Mouse (Mus musculus): ENCODE data around the gene Mpdu1.
"Not testable (repeated sequence)": the region's sequence is repeated elsewhere in the genome, so short reads cannot be mapped to it uniquely, and the experiment has no call there.

Gene Mpdu1

DNA sequence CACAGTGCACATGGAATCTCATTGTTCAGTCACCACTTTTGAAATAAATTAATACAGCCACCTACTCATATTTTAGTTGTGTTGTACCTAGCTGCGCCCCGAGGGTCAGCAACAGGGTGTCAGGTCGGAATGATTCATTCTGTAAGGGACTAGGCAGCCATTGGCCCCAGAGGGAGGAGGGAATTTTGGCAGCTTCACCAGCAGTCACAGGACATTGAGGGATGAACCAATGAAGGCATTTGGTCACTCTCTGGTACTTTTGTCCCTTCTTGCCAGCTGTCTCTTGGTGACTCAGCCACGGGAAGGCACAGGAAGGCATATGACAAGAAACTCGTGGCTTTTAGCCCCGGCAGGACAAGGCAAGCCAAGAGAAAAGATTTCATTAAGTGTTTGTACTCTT is 1.4 kb upstream of the Mpdu1 start:
- DNase-seq, result no peak

DNA sequence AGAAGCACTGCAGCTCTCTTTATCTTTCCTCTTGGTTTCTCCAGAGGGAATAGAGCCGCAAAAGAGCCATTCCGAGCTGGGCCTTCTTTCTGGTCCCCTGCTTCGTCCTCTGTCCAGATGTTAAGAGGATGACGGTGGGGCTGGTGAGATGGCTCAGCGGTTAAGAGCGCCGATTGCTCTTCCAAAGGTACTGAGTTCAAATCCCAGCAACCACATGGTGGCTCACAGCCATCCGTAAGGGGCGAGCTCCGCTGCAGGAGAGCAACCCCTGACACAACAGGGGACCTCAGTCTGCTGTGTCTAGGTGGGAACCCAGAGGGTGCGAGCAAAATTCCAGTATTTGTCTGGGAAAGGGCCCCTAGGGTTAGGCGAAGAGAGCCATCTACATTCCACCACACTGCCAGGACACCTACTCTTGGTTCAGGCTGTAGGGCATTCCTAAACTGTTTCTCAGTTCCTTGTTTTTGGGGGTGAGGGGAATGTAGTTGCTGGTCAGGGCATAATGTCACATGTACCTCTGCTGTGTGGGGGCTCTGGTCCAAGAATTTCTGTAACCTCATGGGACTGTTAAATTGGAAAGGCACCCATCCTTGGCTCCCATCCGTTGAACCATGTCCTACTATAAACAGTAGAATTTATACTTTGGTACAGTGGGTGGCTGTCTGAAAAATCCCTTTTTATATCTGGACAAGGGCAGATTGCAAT is 677 bp upstream of the Mpdu1 start:
- no peak for DNase-seq

DNA sequence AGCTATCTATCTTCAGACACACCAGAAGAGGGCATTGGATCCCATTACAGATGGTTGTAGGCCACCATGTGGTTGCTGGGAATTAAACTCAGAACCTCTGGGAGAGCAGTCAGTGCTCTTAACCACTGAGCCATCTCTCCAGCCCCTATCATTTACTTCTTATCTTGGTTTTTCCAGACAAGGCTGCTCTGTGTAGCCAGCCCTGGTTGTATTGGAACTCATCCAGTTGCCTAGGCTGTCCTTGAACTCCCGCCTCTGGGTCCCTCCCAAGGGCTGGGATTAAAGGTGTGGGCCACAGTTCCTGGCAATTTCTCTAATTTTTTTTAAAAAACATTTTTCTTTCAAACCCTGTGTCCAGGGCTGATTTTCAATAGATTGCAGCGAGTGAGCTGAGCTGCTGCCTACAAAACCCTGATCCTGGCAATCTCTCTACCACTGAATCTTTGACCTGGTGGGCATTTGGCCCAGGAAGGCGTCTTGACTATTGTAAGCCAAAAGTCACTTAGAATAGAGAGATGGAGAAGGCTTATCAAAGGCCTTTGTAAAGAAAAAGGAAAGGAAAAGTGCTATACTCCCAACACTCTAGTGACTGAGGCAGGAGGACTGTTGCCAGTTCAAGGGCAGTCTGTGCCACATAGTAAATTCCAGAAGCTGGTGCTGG is 1.1 kb downstream of the Mpdu1 start:
- DNase-seq, result no peak

DNA sequence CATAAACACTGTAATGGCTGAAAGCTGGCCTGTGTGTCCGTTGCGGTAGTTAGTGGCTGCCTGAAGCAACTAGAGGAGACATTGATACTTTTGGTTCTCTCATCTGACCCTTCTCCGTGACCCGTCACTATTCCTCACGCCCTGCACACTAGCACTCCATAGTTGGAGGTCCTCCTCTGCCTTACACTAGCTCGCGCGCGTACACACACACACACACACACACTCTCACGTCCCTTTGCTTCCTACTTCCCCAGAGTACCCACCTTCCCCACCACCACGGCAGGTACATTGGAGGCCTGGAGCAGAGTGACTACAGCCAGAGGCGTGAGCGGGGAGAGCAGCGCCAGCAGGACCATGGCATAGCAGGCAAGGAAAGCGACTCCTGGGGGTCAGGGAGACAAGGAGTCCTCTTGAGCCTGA is 5.0 kb downstream of the Mpdu1 start:
- no peak for DNase-seq

DNA sequence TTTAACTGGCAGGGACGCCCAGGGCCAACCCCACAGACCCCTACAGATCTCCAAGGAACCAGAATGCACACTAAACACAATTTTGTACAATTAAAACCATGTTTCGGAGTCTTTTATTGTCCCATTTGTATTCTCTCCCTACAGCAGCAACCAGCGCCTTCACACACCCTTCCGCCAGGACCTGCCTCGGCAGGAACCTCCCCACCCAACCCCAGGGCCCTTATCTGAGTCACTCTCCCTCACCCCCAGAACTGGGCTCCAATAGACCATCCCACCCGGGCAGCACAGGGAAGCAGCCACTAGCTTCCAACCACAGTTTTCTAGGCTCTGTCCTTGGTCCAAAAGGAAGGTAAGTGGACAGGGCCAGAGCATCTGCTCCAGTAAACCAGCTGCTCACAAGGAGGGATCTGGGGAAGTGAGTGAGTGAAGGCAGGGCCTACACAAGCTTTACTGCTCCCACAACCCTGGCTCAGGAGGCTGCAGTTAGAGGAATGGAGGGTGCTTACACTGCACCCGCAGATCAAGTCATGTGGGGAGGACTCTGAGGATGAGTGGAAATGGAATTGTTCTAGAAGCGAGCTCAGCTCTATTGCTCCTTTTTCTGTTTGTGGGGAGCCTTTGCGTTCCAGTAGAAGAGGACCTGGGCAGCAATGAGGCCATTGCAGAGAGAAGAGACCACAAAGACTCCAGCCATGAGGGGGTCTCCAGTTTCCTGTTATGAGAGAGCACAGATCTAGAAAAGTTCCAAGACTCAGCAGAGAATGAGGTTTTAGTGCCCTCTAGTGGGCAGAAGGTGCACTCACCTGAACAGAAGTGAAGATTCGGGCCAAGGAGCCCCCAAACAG is 5.6 kb downstream of the Mpdu1 start:
- peak; percentile 61 for DNase-seq

DNA sequence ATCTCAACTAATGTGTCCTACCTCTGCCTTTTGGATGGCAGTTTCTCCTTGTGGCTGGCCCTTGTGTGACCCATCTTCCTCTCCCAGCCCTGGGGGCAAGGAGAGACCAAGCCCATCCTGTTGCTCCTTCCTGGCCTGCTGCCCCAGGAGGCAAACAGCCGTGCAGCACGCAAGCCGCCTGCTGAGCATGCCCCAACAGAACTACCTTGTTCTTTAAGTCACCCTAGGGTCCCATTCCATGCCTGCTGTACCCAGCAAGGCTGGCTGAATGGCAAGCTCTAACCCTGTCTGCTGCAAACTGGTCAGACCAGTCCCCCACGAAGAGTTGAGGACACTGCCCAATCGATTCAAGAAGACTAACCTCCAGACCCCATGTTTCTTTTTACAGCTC is 6.4 kb downstream of the Mpdu1 start:
- no peak for DNase-seq

DNA sequence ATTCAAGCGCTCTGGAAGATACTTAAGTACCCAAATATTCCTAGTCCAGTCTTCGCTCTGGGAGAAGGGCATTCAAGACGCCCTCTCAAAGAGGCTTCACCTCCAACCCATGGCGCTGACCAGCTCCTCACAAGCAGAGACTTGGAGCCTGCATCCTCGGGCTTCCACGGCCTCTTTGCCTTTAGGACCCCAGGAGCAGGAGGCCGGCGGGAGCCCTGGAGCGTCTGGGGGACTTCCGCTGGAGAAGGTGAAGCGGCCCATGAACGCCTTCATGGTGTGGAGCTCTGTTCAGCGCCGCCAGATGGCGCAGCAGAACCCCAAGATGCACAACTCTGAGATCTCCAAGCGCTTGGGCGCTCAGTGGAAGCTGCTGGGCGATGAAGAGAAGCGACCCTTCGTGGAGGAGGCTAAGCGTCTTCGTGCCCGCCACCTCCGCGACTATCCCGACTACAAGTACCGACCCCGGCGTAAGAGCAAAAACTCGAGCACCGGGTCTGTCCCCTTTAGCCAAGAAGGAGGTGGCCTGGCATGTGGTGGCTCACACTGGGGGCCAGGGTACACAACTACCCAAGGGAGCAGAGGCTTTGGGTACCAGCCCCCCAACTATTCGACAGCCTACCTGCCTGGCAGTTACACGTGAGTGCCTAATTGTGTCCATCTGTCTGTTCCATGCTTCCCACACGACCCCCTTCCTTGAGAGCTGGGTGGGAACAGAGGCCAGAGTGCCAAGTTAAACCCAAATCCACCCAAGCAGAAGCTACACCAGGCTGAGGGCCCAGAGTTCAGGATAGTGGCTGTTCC is 7.0 kb downstream of the Mpdu1 start, which contains the start of gene Sox15:
Gene Sox15, plus strand, starts transcription at position 51 of the 801 bp plus-strand sequence.
- peak; percentile 69 for DNase-seq

DNA sequence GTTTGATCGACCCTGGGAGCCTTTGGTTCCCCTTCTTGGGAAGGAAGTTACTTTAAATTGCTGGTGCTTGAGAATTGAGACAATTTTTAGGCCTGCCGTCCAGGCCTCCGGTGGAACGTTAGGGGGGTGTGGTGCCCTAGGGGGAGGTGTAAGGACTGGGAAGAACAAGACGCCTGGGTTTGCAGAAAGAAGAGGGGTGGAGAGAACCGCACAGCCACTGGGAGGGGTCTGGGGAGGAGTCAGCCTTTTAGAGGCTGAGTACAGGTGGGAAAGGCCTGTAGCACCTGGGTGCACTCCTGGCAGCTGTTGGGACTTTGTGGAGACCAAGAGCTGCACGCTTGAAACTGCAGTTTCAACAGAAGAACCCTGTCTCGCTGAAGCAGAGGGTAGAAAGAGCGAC is 7.7 kb downstream of the Mpdu1 start:
- no peak for DNase-seq

DNA sequence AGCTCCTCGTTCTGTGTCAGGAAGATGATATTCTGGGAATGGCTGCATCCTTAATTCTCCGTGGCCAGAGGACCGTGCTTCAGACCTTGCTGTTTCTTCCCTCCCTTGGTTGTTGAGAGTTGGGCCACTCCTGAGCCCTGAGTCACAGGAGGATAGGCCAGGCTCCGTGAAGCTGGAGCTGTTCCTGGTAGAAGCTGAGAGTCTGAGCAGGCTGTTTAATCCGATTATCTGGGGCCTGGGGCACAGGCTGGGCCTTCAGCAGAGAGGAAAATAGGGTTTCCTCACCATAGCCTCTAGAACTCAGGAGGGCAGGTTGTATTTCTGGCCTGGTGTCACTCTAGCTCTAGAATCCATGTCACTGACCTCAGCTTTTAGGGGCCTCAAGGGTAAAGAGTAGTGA is 9.0 kb downstream of the Mpdu1 start:
- DNase-seq, result no peak

DNA sequence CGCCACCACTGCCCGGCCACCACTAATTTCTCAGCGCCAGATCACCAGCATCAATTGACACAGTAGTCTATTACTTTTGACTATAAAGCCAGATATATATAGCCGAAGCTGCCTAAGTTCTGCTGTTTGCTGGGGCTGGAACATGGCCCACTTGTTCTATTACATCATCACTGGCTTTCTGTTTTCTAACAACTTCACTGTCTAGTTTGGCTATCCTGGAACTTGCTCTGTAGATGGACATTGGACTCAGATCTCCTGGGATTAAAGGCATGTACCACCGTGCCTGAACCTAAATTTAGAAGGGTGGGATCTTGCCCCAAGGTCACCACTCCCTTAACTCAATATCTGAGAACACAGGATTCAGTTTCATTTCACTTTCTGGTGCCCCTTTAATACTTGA is 16.6 kb downstream of the Mpdu1 start:
- DNase-seq, result no peak

DNA sequence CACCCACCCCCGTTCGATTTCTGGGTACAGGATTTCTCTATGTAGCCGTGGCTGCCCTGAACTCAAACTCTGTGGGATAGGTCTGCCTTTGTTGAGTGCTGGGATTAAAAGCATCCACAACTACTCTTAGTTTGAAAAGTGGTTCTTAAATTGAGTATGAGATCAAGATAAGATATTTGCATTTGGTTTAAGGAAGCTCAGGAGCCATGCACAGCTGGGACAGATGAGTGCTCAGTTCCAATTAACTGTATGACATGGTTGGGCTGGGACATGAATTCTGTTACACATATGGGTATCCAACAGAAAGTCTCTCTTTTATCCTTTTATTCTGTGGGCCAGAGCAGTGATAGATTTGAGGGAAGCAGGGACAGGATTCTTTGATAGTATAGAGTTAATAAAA is 27.0 kb downstream of the Mpdu1 start:
- no peak for DNase-seq

DNA sequence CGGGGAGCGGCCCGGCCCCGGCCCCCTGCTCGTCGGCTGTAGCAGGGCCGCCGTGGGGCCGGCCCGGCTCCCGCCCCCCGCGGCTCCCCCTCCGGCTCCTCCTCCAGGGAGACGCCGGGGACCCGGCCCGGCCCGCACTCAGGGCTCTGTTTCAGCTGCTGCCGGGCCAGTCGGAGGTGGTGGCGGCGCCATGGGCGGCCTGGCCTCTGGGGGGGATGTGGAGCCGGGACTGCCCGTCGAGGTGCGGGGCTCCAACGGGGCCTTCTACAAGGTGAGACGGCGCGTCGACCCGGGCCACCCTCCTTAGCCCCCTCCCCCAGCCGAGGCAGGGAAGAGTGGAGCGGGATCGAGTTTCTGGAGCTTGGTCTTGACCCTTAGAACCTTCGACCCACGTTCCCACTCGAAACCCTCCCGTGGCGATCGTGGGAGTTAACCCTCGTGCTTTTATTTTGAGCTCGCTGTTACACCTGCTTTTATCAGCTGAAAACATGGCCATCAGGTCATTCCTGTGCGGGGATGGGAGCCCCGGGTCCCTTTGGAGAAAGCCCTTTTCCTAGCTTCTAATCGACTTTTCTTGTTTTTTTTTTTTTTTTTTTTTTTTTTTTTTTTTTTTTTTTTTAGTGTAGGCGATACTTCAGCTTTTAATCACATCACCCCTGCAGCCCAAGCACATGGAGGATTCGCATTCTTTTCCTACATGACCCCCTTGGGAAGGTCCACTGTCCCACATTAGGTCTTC is 29.1 kb downstream of the Mpdu1 start:
- peak; percentile 70 for DNase-seq

DNA sequence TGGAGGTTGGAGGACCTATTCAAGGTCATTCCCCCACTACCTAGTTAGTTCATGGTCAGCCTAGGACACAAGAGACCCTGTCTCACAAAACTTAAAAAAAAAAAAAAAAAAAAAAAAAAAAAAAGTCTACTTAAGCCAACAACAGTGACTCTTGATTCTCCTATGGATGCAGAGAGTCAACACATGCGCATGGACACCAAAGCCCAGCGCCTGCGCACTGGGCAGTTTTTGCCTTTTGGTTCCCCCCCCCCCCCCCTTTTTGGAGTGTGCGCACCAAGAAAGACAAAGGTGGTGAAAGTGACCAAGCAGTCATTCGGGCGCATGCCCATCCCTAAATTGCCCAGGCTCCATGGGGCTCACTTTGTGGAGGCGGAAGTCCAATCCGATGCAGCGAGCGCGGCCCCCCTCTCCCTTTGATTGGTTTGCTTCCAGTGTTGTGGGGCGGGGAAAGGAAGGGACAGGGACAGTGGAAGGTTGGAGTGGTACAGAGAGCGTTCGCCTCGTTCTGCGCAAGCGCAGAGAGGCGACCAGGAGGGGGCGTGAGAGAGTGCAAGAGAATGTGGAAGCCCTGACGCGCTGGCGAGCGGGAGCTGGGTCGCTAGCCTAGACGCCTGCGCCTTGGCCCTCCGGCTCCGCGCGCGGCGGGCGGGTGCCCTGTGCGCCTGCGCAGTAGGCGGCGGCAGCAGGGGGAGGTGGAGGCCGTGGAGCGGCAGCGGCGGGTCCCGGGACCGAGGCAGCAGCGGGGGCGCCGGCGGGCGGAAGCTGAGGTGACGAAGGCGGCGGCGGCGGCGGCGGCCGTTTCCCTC is 30.0 kb downstream of the Mpdu1 start, which contains the start of gene Fxr2:
Gene Fxr2, plus strand, starts transcription at position 707 of the 806 bp plus-strand sequence.
- peak; percentile 100 for DNase-seq

DNA sequence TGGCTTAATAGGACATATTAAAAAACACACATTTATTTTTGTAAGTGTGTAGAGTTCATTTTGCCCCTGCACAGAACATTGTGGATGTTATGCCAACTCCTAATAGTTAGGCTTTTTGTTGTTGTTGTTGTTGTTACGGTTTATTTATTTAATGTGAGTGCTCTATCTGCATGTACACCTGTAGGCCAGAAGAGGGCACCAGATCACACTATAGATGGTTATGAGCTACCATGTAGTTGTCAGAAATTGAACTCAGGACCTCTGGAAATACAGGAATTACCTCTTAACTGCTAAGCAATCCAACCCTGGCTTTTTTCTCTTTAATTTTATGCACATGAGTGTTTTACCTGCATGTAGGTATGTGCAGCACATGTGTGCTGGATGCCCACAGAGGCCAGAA is 32.6 kb downstream of the Mpdu1 start:
- DNase-seq, result peak; percentile 14

DNA sequence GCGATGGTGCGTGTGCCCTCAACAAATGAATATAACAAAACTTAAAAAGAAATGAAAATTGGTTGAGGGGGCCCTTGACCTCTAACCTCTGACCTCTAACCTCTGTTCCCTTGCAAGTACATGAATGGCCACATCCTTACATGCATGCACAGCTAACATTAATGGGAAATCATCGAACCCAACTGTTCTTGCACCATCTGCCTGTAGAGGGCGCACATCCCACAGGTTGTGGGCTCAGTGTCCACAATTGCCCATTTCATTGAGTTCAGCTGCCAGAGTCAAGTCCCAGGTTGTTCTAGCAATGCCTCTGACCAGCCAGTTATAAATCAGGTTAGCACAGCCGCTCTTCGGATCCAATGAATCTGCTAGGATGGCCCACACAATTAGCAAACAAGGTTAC is 34.2 kb downstream of the Mpdu1 start:
- DNase-seq, result peak; percentile 86

DNA sequence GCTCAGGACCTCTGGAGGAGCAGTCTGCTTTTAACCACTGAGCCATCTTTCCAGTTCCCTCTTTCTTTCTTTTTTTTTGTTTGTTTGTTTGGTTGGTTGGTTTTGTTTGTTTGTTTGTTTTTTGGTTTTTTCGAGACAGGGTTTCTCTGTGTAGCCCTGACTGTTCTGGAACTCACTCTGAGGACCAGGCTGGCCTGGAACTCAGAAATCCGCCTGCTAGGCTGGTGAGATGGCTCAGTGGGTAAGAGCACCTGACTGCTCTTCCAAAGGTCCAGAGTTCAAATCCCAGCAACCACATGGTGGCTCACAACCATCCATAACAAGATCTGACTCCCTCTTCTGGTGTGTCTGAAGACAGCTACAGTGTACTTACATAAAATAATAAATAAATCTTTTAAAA is 38.1 kb downstream of the Mpdu1 start:
- not testable (repeated sequence) for DNase-seq

DNA sequence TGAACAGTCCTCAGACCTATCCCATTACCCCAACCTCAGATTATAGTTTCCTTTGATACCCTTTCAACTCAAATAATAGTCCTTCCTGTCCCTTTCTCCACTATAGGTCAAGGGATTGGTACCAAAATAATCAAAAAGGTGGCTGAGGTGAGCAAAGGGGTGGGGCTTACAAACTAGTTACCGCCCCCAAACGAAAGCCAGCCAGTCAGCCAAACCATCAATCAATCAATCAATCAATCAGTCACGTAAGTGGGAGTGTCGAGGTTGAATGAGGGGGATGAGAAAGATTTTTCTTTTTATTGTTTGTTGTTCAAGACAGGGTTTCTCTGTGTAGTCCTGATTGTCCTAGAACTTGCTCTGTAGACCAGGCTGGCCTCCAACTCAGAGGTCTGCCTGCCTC is 39.4 kb downstream of the Mpdu1 start:
- no peak for DNase-seq

DNA sequence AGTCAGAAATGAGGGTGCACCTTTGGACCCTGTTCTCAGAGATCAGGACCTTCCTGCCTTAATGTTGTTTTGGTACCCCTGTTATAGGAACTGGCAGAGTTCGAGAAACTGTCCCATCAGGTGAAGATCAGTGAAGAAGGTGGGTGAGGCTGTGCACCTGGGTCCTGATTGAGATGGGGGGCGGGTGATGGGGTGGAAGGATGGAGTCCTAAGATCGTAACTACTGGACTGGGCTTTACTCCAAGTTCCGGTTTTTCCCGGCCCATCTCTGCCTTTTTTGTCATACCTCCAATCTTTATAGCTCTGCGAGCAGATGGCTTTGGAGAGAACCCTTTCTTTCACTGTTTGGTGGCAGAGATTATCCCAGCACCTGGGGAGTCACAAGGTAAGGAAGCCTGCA is 40.0 kb downstream of the Mpdu1 start:
- no peak for DNase-seq

DNA sequence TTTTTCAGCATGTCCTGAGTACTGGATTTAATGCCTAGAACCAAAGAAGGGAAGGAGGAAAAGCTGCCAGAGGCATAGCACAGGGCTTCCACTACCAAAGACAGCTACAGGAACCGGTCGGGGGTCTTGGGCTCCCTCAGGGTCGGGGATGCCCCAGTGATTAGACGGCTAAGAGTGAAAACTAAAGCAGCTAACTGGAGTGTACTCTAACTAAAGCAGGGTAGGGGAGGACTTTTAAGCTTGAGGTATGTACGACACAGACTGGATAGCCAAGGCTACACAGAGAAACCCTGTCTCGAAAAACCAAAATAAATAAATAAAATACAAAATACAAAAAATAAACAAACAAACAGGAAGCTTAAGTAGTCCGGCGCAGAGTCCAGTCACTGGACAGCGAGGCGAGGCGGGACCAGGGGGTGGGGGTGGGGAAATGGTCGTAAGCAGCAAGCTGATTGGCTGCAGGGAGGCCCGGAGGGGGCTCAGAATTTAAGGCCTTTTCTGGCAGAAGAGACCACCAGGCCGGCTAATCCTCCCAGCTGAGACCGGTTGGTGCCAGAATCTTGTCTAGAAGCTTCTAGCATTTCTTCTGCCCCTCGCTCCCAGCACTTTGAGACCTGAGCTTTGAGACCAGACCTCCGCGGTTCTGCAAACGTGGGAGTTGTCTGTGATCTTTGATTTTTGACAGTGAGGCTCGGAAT is 40.7 kb downstream of the Mpdu1 start, which contains the start of gene Sat2:
Gene Sat2, plus strand, starts transcription at position 454 of the 698 bp plus-strand sequence.
- DNase-seq, result peak; percentile 38

DNA sequence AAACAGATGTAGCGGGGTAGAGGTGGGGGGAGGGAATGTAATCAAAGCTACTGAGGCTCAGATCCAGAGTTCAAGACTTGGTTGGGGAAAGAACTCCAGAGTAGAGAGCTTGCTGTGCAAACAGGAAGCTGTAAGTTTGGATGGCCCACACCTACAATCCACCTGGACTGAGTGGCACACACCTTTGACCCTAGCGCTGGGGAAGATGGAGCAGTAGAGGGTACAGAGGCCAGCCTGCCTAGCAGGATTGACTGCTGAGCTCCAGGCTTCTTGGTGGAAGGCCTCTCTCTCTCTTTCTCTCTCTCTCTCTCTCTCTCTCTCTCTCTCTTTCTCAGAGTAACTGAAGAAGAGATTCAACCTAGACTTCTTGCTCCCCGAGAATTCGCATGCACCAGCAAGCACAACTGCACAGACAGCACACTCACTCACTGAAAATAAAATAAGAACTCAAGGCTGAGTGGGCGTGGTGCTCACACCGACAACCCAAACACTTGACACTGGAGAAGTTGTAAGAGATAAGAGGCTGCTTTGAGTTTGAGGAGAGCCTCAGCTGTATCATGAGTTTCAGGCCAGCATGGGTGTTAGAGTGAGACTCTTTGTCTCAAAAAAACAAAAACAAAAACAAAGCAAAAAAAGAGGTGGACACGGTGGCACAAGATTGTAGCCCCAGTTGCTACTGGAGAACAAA is 41.9 kb downstream of the Mpdu1 start:
- no peak for DNase-seq
